Mouse (Mus musculus): ENCODE results near the gene Spg11. TPM values are rescaled to one million over a fixed set of nuclear protein-coding genes. Genes with fewer than 3 reads are reported as not detected.

Gene Spg11
- 4.7 and 4.9 TPM in 2 replicates for polyA plus RNA-seq (2015; fragmentation: Nextera tagmentation; extraction: Ambion mirVana)

- Histone ChIP-seq H3K27ac (replicated peaks) (peak within 1 kb of the TSS; percentile 97), H3K4me3 (peak within 1 kb of the TSS; percentile 77), H3K4me2 (peak within 1 kb of the TSS; percentile 70), H3K36me3 (peaks cover 13% of the 10 kb centered on the region), H3K4me1 (peaks cover 15% of the 10 kb centered on the region), H3K27me3 (replicated peaks) (no peaks in the 10 kb centered on the region), H3K9me3 (no peaks in the 10 kb centered on the region), H3K9ac (peak within 1 kb of the TSS; percentile 94)
- peak; percentile 97 for ATAC-seq (ENCODE audit: extremely low read depth, insufficient number of reproducible peaks, low FRiP score, low TSS enrichment)
- under 1% methylated on average over 47 of the region's 47 CpGs for WGBS
Observed at GRCm38 (mm10) chr2:122117961-122118958, at the start of gene Spg11. Spg11 (minus strand) TSS chr2:122118386.

GRCm38 (mm10) chr2:122164293-122164692 lies 46.1 kb upstream of the Spg11 start:
- H3K4me3 ChIP-seq = no peak overlapping the region
- no peak overlapping the region for H3K4me2 ChIP-seq
- WGBS = 65% methylated on average over 11 of the region's 11 CpGs
- H3K27ac ChIP-seq (replicated peaks) = no peak overlapping the region
- no peaks in the 10 kb centered on the region for H3K27me3 ChIP-seq (replicated peaks)
- peaks cover 23% of the 10 kb centered on the region for H3K4me1 ChIP-seq
- H3K9ac ChIP-seq = no peak overlapping the region
- no peaks in the 10 kb centered on the region for H3K36me3 ChIP-seq
- ATAC-seq (ENCODE audit: extremely low read depth, insufficient number of reproducible peaks, low FRiP score, low TSS enrichment) = no peak
- H3K9me3 ChIP-seq = no peaks in the 10 kb centered on the region

- Histone ChIP-seq H3K27me3 (replicated peaks) (no peaks in the 10 kb centered on the region), H3K9me3 (no peaks in the 10 kb centered on the region), H3K4me1 (peaks cover 28% of the 10 kb centered on the region), H3K4me2 (no peak overlapping the region), H3K4me3 (no peak overlapping the region), H3K36me3 (no peaks in the 10 kb centered on the region), H3K9ac (no peak overlapping the region), H3K27ac (replicated peaks) (no peak overlapping the region; the same call in 1 of the 2 replicates)
- no peak for ATAC-seq (ENCODE audit: extremely low read depth, insufficient number of reproducible peaks, low FRiP score, low TSS enrichment)
- WGBS = 67% methylated on average over 13 of the region's 13 CpGs
Observed at GRCm38 (mm10) chr2:122163430-122164195, 45.4 kb upstream of the Spg11 start.

- 88% methylated on average over 2 of the region's 2 CpGs for WGBS
- no peaks in the 10 kb centered on the region for H3K36me3 ChIP-seq
- no peaks in the 10 kb centered on the region for H3K27me3 ChIP-seq (replicated peaks)
- no peaks in the 10 kb centered on the region for H3K9me3 ChIP-seq
- H3K27ac ChIP-seq (replicated peaks) = no peak overlapping the region
- H3K4me3 ChIP-seq = no peak overlapping the region
- H3K4me2 ChIP-seq = no peak overlapping the region
- H3K4me1 ChIP-seq = peaks cover 34% of the 10 kb centered on the region
- H3K9ac ChIP-seq = no peak overlapping the region
- ATAC-seq (ENCODE audit: extremely low read depth, insufficient number of reproducible peaks, low FRiP score, low TSS enrichment) = no peak
Observed at GRCm38 (mm10) chr2:122162529-122162928, 44.3 kb upstream of the Spg11 start.

- Histone ChIP-seq H3K4me3 (no peak overlapping the region), H3K9ac (peak overlapping the region; percentile 47; the same call in 1 of the 2 replicates), H3K27me3 (replicated peaks) (no peaks in the 10 kb centered on the region), H3K36me3 (0 out of 2 replicates have a peak, but pooled peaks cover 4% of the 10 kb centered on the region), H3K4me2 (peak overlapping the region; percentile 46), H3K9me3 (no peaks in the 10 kb centered on the region), H3K27ac (replicated peaks) (peak overlapping the region; percentile 71), H3K4me1 (peaks cover 34% of the 10 kb centered on the region)
- no peak for ATAC-seq (ENCODE audit: extremely low read depth, insufficient number of reproducible peaks, low FRiP score, low TSS enrichment)
- WGBS = 10% methylated on average over 4 of the region's 4 CpGs
Observed at GRCm38 (mm10) chr2:122161542-122161941, 43.4 kb upstream of the Spg11 start.

GRCm38 (mm10) chr2:122160680-122161079 lies 42.5 kb upstream of the Spg11 start, which contains the start of gene Trim69:
Trim69 (plus strand) TSS chr2:122160700.
- H3K27me3 ChIP-seq (replicated peaks) = no peaks in the 10 kb centered on the region
- H3K4me3 ChIP-seq = no peak within 1 kb of the TSS
- 0 out of 2 replicates have a peak, but pooled peaks cover 6% of the 10 kb centered on the region for H3K36me3 ChIP-seq
- ATAC-seq (ENCODE audit: extremely low read depth, insufficient number of reproducible peaks, low FRiP score, low TSS enrichment) = no peak
- WGBS = 33% methylated on average over 2 of the region's 2 CpGs
- peak within 1 kb of the TSS; percentile 46 for H3K4me2 ChIP-seq
- peak within 1 kb of the TSS; percentile 47; the same call in 1 of the 2 replicates for H3K9ac ChIP-seq
- peaks cover 34% of the 10 kb centered on the region for H3K4me1 ChIP-seq
- no peaks in the 10 kb centered on the region for H3K9me3 ChIP-seq
- H3K27ac ChIP-seq (replicated peaks) = peak within 1 kb of the TSS; percentile 71

- no peaks in the 10 kb centered on the region for H3K27me3 ChIP-seq (replicated peaks)
- no peak overlapping the region for H3K4me3 ChIP-seq
- H3K9ac ChIP-seq = no peak overlapping the region
- whole genome bisulfite sequencing = 83% methylated on average over 6 of the region's 6 CpGs
- H3K4me1 ChIP-seq = peaks cover 34% of the 10 kb centered on the region
- H3K36me3 ChIP-seq = peaks cover 14% of the 10 kb centered on the region
- ATAC-seq (ENCODE audit: extremely low read depth, insufficient number of reproducible peaks, low FRiP score, low TSS enrichment) = no peak
- no peak overlapping the region for H3K27ac ChIP-seq (replicated peaks)
- no peaks in the 10 kb centered on the region for H3K9me3 ChIP-seq
- no peak overlapping the region for H3K4me2 ChIP-seq
Observed at GRCm38 (mm10) chr2:122159667-122160066, 41.5 kb upstream of the Spg11 start.

GRCm38 (mm10) chr2:122158362-122158802 lies 40.2 kb upstream of the Spg11 start:
- ATAC-seq (ENCODE audit: extremely low read depth, insufficient number of reproducible peaks, low FRiP score, low TSS enrichment) = no peak

GRCm38 (mm10) chr2:122157561-122157960 lies 39.4 kb upstream of the Spg11 start:
- Histone ChIP-seq H3K4me3 (no peak overlapping the region), H3K4me2 (no peak overlapping the region), H3K27ac (replicated peaks) (no peak overlapping the region), H3K4me1 (peaks cover 26% of the 10 kb centered on the region), H3K9ac (no peak overlapping the region), H3K27me3 (replicated peaks) (no peaks in the 10 kb centered on the region), H3K36me3 (peaks cover 30% of the 10 kb centered on the region), H3K9me3 (no peaks in the 10 kb centered on the region)
- ATAC-seq (ENCODE audit: extremely low read depth, insufficient number of reproducible peaks, low FRiP score, low TSS enrichment) = no peak

More at GRCm38 (mm10) chr2:122158362-122158802, 40.2 kb upstream of the Spg11 start:
- Histone ChIP-seq H3K4me2 (peak overlapping the region; percentile 9; the same call in 1 of the 2 replicates), H3K4me1 (peaks cover 26% of the 10 kb centered on the region), H3K27me3 (replicated peaks) (no peaks in the 10 kb centered on the region), H3K36me3 (peaks cover 23% of the 10 kb centered on the region), H3K4me3 (no peak overlapping the region), H3K9ac (no peak overlapping the region), H3K9me3 (no peaks in the 10 kb centered on the region), H3K27ac (replicated peaks) (peak overlapping the region; percentile 21; the same call in 1 of the 2 replicates)
- 26% methylated on average over 6 of the region's 6 CpGs for WGBS

- 84% methylated on average over 4 of the region's 4 CpGs for WGBS
- H3K4me1 ChIP-seq = peaks cover 17% of the 10 kb centered on the region
- H3K27ac ChIP-seq (replicated peaks) = no peak overlapping the region
- peaks cover 43% of the 10 kb centered on the region for H3K36me3 ChIP-seq
- H3K9ac ChIP-seq = no peak overlapping the region
- no peak overlapping the region for H3K4me2 ChIP-seq
- H3K4me3 ChIP-seq = no peak overlapping the region
- no peak for ATAC-seq (ENCODE audit: extremely low read depth, insufficient number of reproducible peaks, low FRiP score, low TSS enrichment)
- no peaks in the 10 kb centered on the region for H3K9me3 ChIP-seq
- no peaks in the 10 kb centered on the region for H3K27me3 ChIP-seq (replicated peaks)
Observed at GRCm38 (mm10) chr2:122156051-122156700, 38.0 kb upstream of the Spg11 start.

Measured in heart, embryonic 13.5 days (tissue).